27 mouse cellular contexts compared by ENCODE assay signal in the genomic region with DNA sequence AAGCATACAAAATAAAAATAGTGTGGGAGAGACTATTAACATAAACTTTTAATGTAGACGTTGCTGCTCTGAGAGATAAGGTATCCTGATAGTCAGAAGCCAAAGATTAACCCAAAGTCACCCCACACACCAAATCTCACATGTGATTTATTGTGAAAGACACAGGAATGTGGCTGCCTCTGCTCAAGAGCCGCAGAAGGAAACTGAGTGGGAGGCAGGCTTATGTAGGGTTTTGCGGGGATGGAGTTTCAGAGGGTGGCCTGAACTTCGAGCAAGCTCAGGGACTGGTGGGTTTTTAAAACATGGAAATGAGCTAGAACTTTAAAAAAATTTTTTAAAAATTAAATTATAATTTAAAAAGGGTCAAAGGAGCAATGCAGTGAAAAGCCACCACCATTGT. TPM values are rescaled to one million over a fixed set of nuclear protein-coding genes. Genes with fewer than 3 reads are reported as not detected.
A peak's percentile ranks its signal among the peaks of the same experiment; 100 is the strongest.
DNase-seq lines count a peak whose midpoint lies in the region; ATAC-seq and TF ChIP-seq lines count a peak whose summit lies in the region.
"Had no signal": no experiment of that assay in that cellular context is flagged by ENCODE, and none has a peak within 500 bp of the region (broad histone marks: within the 10 kb centered on the region; RNA-seq: fewer than 3 reads in every experiment).

No protein-coding gene starts in this region.

- peaks cover 7% of the 10 kb centered on the region for H3K4me1 ChIP-seq in intestine, embryonic 15.5 days (replicated peaks)
- peaks cover 5% of the 10 kb centered on the region; the same call in 1 of the 2 replicates for H3K4me1 ChIP-seq in intestine, postnatal 0 days (replicated peaks; ENCODE audit: control insufficient read depth, insufficient read depth, low read length)
- peaks cover 11% of the 10 kb centered on the region; the same call in 1 of the 2 replicates for H3K4me1 ChIP-seq in stomach, embryonic 14.5 days (ENCODE audit: control insufficient read depth, insufficient read depth, low read length)
- H3K4me1 ChIP-seq in stomach, postnatal 0 days (replicated peaks; ENCODE audit: control insufficient read depth, insufficient read depth), result no peaks in the 10 kb centered on the region

- H3K9me3 ChIP-seq in intestine, embryonic 15.5 days, result no peaks in the 10 kb centered on the region
- no peaks in the 10 kb centered on the region for H3K9me3 ChIP-seq in intestine, postnatal 0 days (ENCODE audit: control insufficient read depth)
- no peaks in the 10 kb centered on the region for H3K9me3 ChIP-seq in stomach, embryonic 14.5 days (ENCODE audit: control insufficient read depth, low read depth, low read length)
- no peaks in the 10 kb centered on the region for H3K9me3 ChIP-seq in stomach, postnatal 0 days (ENCODE audit: control insufficient read depth, low read length)
- H3K9me3 ChIP-seq: embryonic facial prominence, embryonic 12.5 days; embryonic facial prominence, embryonic 15.5 days; heart, embryonic 10.5 days; heart, embryonic 13.5 days; hindbrain, embryonic 12.5 days; hindbrain, embryonic 15.5 days had no signal

- no peak for DNase-seq in stomach, postnatal 0 days (ENCODE audit: low spot score)
- peak; percentile 27 for DNase-seq in yolk sac, embryonic 10.5 days (ENCODE audit: low spot score)
- DNase-seq in natural killer cell, adult 2 months (ENCODE audit: low spot score in 2 of 2), result no peak
- DNase-seq: adrenal gland, postnatal 10 days; adrenal gland, postnatal 36 days; B cell, adult 2 months; cerebellum, adult 11 months; cerebellum, adult 2 months; cerebellum, adult 9-11 months; cerebellum, postnatal 25 days; forebrain, postnatal 0 days; gastrocnemius, postnatal 25 days; heart, adult 2 months; heart, postnatal 14 days had no signal

- H3K4me2 ChIP-seq in intestine, embryonic 15.5 days (replicated peaks), result no peak overlapping the region
- H3K4me2 ChIP-seq in intestine, postnatal 0 days (replicated peaks; ENCODE audit: low read depth), result no peak overlapping the region
- H3K4me2 ChIP-seq in stomach, embryonic 14.5 days (replicated peaks; ENCODE audit: low read depth, low read length), result no peak overlapping the region
- H3K4me2 ChIP-seq in stomach, postnatal 0 days (replicated peaks; ENCODE audit: low read depth), result no peak overlapping the region
- H3K4me2 ChIP-seq: embryonic facial prominence, embryonic 12.5 days; embryonic facial prominence, embryonic 15.5 days; heart, embryonic 13.5 days; hindbrain, embryonic 12.5 days; hindbrain, embryonic 15.5 days had no signal

- WGBS in intestine, embryonic 15.5 days, result 44% methylated on average over 4 of the region's 4 CpGs
- 29% methylated on average over 4 of the region's 4 CpGs for WGBS in intestine, postnatal 0 days
- 63% methylated on average over 4 of the region's 4 CpGs for WGBS in stomach, embryonic 14.5 days
- WGBS in stomach, postnatal 0 days, result 63% methylated on average over 4 of the region's 4 CpGs

- peak overlapping the region; percentile 6; the same call in 1 of the 2 replicates for H3K27ac ChIP-seq in intestine, embryonic 15.5 days
- no peak overlapping the region; the same call in 1 of the 2 replicates for H3K27ac ChIP-seq in intestine, postnatal 0 days (ENCODE audit: low read depth, low read length)
- peak overlapping the region; percentile 55; the same call in 1 of the 2 replicates for H3K27ac ChIP-seq in stomach, embryonic 14.5 days (ENCODE audit: low read length)
- no peak overlapping the region for H3K27ac ChIP-seq in stomach, postnatal 0 days (replicated peaks)
- H3K27ac ChIP-seq: embryonic facial prominence, embryonic 12.5 days; embryonic facial prominence, embryonic 15.5 days; heart, adult 2 months; heart, embryonic 10.5 days; heart, embryonic 13.5 days; hindbrain, embryonic 12.5 days; hindbrain, embryonic 15.5 days had no signal

- ATAC-seq in intestine, embryonic 15.5 days, result no peak
- ATAC-seq in intestine, postnatal 0 days, result no peak
- no peak for ATAC-seq in stomach, embryonic 14.5 days (ENCODE audit: insufficient number of reproducible peaks, insufficient read depth, low FRiP score, low read depth)
- ATAC-seq in stomach, postnatal 0 days (ENCODE audit: low FRiP score, low TSS enrichment), result no peak
- ATAC-seq: forebrain, embryonic 14.5 days; forebrain, postnatal 0 days; Patski had no signal

- no peaks in the 10 kb centered on the region for H3K36me3 ChIP-seq in intestine, embryonic 15.5 days
- H3K36me3 ChIP-seq in intestine, postnatal 0 days (ENCODE audit: control insufficient read depth, insufficient read depth), result no peaks in the 10 kb centered on the region
- no peaks in the 10 kb centered on the region for H3K36me3 ChIP-seq in stomach, embryonic 14.5 days (ENCODE audit: control insufficient read depth, insufficient read depth, low read length)
- no peaks in the 10 kb centered on the region for H3K36me3 ChIP-seq in stomach, postnatal 0 days (ENCODE audit: control insufficient read depth, insufficient read depth, low read length)
- H3K36me3 ChIP-seq: embryonic facial prominence, embryonic 12.5 days; embryonic facial prominence, embryonic 15.5 days; G1E; heart, embryonic 10.5 days; heart, embryonic 13.5 days; hindbrain, embryonic 12.5 days; hindbrain, embryonic 15.5 days had no signal

- no peak for TF ChIP-seq CTCF in intestine, postnatal 0 days (IDR thresholded peaks at IDR 0.05; ENCODE audit: low read depth)
- no peak for TF ChIP-seq CTCF in stomach, postnatal 0 days (IDR thresholded peaks at IDR 0.05; ENCODE audit: low read depth)

- peaks cover 12% of the 10 kb centered on the region for H3K27me3 ChIP-seq in intestine, embryonic 15.5 days (replicated peaks)
- H3K27me3 ChIP-seq in intestine, postnatal 0 days (replicated peaks; ENCODE audit: control insufficient read depth, insufficient read depth, low read length), result 0 out of 2 replicates have a peak, but pooled peaks cover 5% of the 10 kb centered on the region
- H3K27me3 ChIP-seq in stomach, embryonic 14.5 days (ENCODE audit: control insufficient read depth, insufficient read depth, low read length), result peaks cover 10% of the 10 kb centered on the region
- H3K27me3 ChIP-seq in stomach, postnatal 0 days (ENCODE audit: control insufficient read depth, insufficient read depth, low read length), result peaks cover 3% of the 10 kb centered on the region; the same call in 1 of the 2 replicates
- H3K27me3 ChIP-seq: CH12.LX had no signal

- no peak overlapping the region for H3K4me3 ChIP-seq in intestine, embryonic 15.5 days (replicated peaks)
- no peak overlapping the region for H3K4me3 ChIP-seq in intestine, postnatal 0 days (ENCODE audit: low read depth, low read length)
- no peak overlapping the region for H3K4me3 ChIP-seq in stomach, embryonic 14.5 days (ENCODE audit: low read depth, low read length)
- H3K4me3 ChIP-seq in stomach, postnatal 0 days (ENCODE audit: low read depth, low read length), result no peak overlapping the region
- H3K4me3 ChIP-seq: embryonic facial prominence, embryonic 12.5 days; embryonic facial prominence, embryonic 15.5 days; heart, adult 2 months; heart, embryonic 10.5 days; heart, embryonic 13.5 days; hindbrain, embryonic 12.5 days; hindbrain, embryonic 15.5 days had no signal

- no peak overlapping the region for H3K9ac ChIP-seq in intestine, embryonic 15.5 days
- H3K9ac ChIP-seq in intestine, postnatal 0 days (ENCODE audit: low read depth, low read length), result no peak overlapping the region
- no peak overlapping the region for H3K9ac ChIP-seq in stomach, embryonic 14.5 days (replicated peaks; ENCODE audit: low read depth, low read length)
- H3K9ac ChIP-seq in stomach, postnatal 0 days (ENCODE audit: low read length), result no peak overlapping the region
- H3K9ac ChIP-seq: embryonic facial prominence, embryonic 12.5 days; embryonic facial prominence, embryonic 15.5 days; forebrain, postnatal 0 days; heart, embryonic 13.5 days; hindbrain, embryonic 12.5 days; hindbrain, embryonic 15.5 days had no signal

- TF ChIP-seq EP300 in stomach, postnatal 0 days (optimal IDR thresholded peaks at IDR 0.05), result no peak

RNA-seq across cellular contexts. Expression of a gene that starts 3.8 kb away (rescaled TPM):
- 35.9 and 37.9 TPM in 2 replicates for polyA plus RNA-seq in intestine, embryonic 15.5 days (2015; fragmentation: Nextera tagmentation; extraction: Ambion mirVana)
- 23.0 and 25.9 TPM in 2 replicates for polyA plus RNA-seq in intestine, postnatal 0 days (2015; fragmentation: Nextera tagmentation; extraction: Ambion mirVana)
- polyA plus RNA-seq in stomach, embryonic 14.5 days (2014; fragmentation: Nextera tagmentation; extraction: Ambion mirVana), result 29.8 and 32.1 TPM in 2 replicates
- polyA plus RNA-seq in stomach, postnatal 0 days (2015; fragmentation: Nextera tagmentation; extraction: Ambion mirVana), result 20.3 and 20.5 TPM in 2 replicates
- polyA plus RNA-seq: G1E had no signal

Comparison
In these comparisons a context has a peak if more than half of its experiments do, and no peak if none do; other contexts are left out.
1. H3K27ac ChIP-seq: peak in intestine, embryonic 15.5 days (single experiment) and stomach, embryonic 14.5 days (single experiment); none in intestine, postnatal 0 days (single experiment) and stomach, postnatal 0 days (single experiment).